Mouse (Mus musculus): Measurements from ENCODE around the gene Sla2.

DNA sequence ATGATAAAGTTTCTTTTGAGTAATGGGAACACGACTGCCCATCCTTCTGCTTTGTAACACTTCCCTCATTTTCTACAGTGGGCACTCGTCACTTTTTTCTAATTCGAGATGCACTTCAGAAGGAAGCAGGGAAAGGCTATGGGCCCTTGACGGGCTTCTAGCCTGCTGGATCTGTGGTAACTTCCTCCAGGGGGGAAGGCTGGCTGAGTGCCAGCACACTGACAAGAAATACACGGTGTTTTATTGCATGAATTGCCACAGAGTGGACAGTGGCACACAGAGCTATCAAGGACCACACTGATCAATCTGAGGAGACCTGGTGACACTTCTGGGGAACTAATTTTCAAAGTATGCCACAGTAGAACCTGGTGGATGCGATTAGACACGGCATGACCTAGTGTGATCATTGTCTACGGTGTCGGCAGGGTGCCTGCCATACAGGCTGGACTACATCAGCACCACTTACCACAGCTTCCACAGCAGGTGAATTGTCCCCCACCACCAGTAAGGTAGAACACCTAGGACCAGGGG lies 9.5 kb upstream of the Sla2 start:
- TF ChIP-seq SMC3 (IDR thresholded peaks at IDR 0.05; ENCODE audit: low read depth, low read length) (no peak), MAZ (IDR thresholded peaks at IDR 0.05; ENCODE audit: low read depth, low read length) (no peak), ZKSCAN1 (IDR thresholded peaks at IDR 0.05; ENCODE audit: borderline replicate concordance, low read depth, low read length) (no peak), NELFE (IDR thresholded peaks at IDR 0.05; ENCODE audit: low read depth, low read length) (no peak), CTCF (conservative IDR thresholded peaks at IDR 0.05 in 1 of 2, IDR thresholded peaks at IDR 0.05 in 1 of 2; ENCODE audit: low read depth in 2 of 2, low read length in 2 of 2) (no peak), MXI1 (IDR thresholded peaks at IDR 0.05; ENCODE audit: low read depth, low read length) (no peak), GABPA (IDR thresholded peaks at IDR 0.05; ENCODE audit: insufficient replicate concordance, low read depth, low read length) (no peak), MEF2A (IDR thresholded peaks at IDR 0.05; ENCODE audit: borderline replicate concordance, low read depth, low read length) (no peak), POLR2A (IDR thresholded peaks at IDR 0.05; ENCODE audit: low read depth, low read length) (no peak)
